Mouse (Mus musculus) subcutaneous adipose tissue, adult 2 months (tissue): Measurements from ENCODE around the gene Tcfl5. TPM values are rescaled to one million over a fixed set of nuclear protein-coding genes. Genes with fewer than 3 reads are reported as not detected.

Source experiments
- polyA plus RNA-seq: library from polyadenylated mRNA; depleted of rRNA; stranded (reverse); fragments of >200 nt; gene quantifications from 2 replicates; pipeline ENCODE4 v1.2.3, GENCODE M21; 2012; ENCODE audit warnings: low replicate concordance; rRNA removed

Tcfl5 gene
- 0.05 TPM in 1 of 2 replicates, not detected in the other for polyA plus RNA-seq

GRCm38 (mm10) chr2:180642555-180643260, at the start of gene Tcfl5:
Tcfl5 (minus strand) TSS chr2:180642708.

GRCm38 (mm10) chr2:180597490-180597889, 45.0 kb downstream of the Tcfl5 start, which contains the start of gene Col9a3:
Col9a3 (plus strand) TSS chr2:180597790.

GRCm38 (mm10) chr2:180589123-180589831, 53.2 kb downstream of the Tcfl5 start, which contains the start of gene Ogfr:
Ogfr (plus strand) TSS chr2:180589245.

DNA sequence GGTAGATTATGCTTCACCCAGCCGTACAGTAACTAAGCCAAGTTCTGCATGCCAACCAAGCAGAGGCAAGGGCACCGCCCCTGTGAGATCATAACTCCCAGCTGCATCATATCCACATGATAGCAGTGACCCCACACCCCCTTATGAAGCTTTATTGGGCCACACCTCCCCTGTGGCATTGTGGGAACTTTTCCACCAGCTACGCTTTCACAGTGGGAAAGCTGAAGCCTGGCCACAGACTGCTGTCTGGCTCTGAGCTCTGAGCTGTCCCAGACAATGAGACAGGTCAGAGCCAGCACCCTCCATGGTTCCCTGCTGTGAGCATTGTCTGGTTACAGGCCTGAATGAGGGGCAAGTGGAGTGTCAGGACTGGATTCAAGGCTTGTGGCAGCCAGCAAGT, 61.5 kb downstream of the Tcfl5 start, which contains the start of gene Mrgbp:
Gene Mrgbp, plus strand, starts transcription at position 303 of the 400 bp plus-strand sequence.

Other genes starting within 250 kb of the Tcfl5 start
- 0.57 and 3.6 TPM in 2 replicates for gene Slco4a1, start 186.5 kb downstream of the Tcfl5 start, polyA plus RNA-seq
- not detected in 2 replicates for gene Ntsr1, start 142.7 kb downstream of the Tcfl5 start, polyA plus RNA-seq
- 18.8 and 33.1 TPM in 2 replicates for gene Mrgbp, start 61.4 kb downstream of the Tcfl5 start, polyA plus RNA-seq
- 39.2 and 73.1 TPM in 2 replicates for gene Ogfr, start 53.5 kb downstream of the Tcfl5 start, polyA plus RNA-seq
- 0.66 and 1.2 TPM in 2 replicates for gene Col9a3, start 44.9 kb downstream of the Tcfl5 start, polyA plus RNA-seq
- 23.7 and 23.9 TPM in 2 replicates for gene Dido1, start 67.3 kb upstream of the Tcfl5 start, polyA plus RNA-seq
- 39.2 and 43.8 TPM in 2 replicates for gene Gid8, start 67.4 kb upstream of the Tcfl5 start, polyA plus RNA-seq
- gene Slc17a9, start 82.6 kb upstream of the Tcfl5 start, polyA plus RNA-seq: 4.8 and 5.5 TPM in 2 replicates
- gene Bhlhe23, start 134.2 kb upstream of the Tcfl5 start, polyA plus RNA-seq: not detected in 2 replicates